10 mouse cellular contexts compared by ENCODE assay signal in genomic region chr11:57696207-57696676, GRCm38 (mm10). TPM values are rescaled to one million over a fixed set of nuclear protein-coding genes. Genes with fewer than 3 reads are reported as not detected.
DNase-seq lines count a peak whose midpoint lies in the region; ATAC-seq and TF ChIP-seq lines count a peak whose summit lies in the region.
"Had no signal": no experiment of that assay in that cellular context is flagged by ENCODE, and none has a peak within 500 bp of the region (broad histone marks: within the 10 kb centered on the region; RNA-seq: fewer than 3 reads in every experiment).

No protein-coding gene starts in this region.

- no peak for TF ChIP-seq CTCF in brain, embryonic 14.5 days (IDR thresholded peaks at IDR 0.05; ENCODE audit: borderline replicate concordance, extremely low read depth, insufficient read depth, insufficient read length)

- H3K4me1 ChIP-seq in heart, embryonic 16.5 days (ENCODE audit: control insufficient read depth, insufficient read depth, low read length): peaks cover 6% of the 10 kb centered on the region
- peaks cover 28% of the 10 kb centered on the region for H3K4me1 ChIP-seq in heart, embryonic 10.5 days
- peaks cover 30% of the 10 kb centered on the region for H3K4me1 ChIP-seq in forebrain, embryonic 12.5 days

- peak overlapping the region; percentile 6; the same call in 1 of the 2 replicates for H3K27ac ChIP-seq in heart, embryonic 16.5 days (ENCODE audit: low read length)
- no peak overlapping the region for H3K27ac ChIP-seq in heart, embryonic 10.5 days
- H3K27ac ChIP-seq in forebrain, embryonic 12.5 days: peak overlapping the region; percentile 61
- H3K27ac ChIP-seq: liver, embryonic 14.5 days had no signal

- no peak for ATAC-seq in heart, embryonic 16.5 days (replicated peaks; ENCODE audit: extremely low read depth, insufficient read depth, low FRiP score)
- peak; percentile 68 for ATAC-seq in forebrain, embryonic 12.5 days (ENCODE audit: low FRiP score)
- peak; percentile 80 for ATAC-seq in megakaryocyte progenitor cell, adult 5-6 weeks (replicated peaks; ENCODE audit: poor library complexity)

- no peak overlapping the region for H3K9ac ChIP-seq in heart, embryonic 16.5 days (ENCODE audit: low read length)
- H3K9ac ChIP-seq in forebrain, embryonic 12.5 days: no peak overlapping the region
- H3K9ac ChIP-seq: liver, embryonic 14.5 days had no signal

- H3K4me3 ChIP-seq in heart, embryonic 16.5 days (ENCODE audit: low read length): no peak overlapping the region
- H3K4me3 ChIP-seq in heart, embryonic 10.5 days: no peak overlapping the region
- H3K4me3 ChIP-seq in forebrain, embryonic 12.5 days (replicated peaks): no peak overlapping the region
- H3K4me3 ChIP-seq: erythroblast, embryonic 14.5 days had no signal

- no peak overlapping the region for H3K4me2 ChIP-seq in heart, embryonic 16.5 days (ENCODE audit: low read depth, low read length)
- H3K4me2 ChIP-seq in forebrain, embryonic 12.5 days: peak overlapping the region; percentile 29

- TF ChIP-seq POLR2A in brain, embryonic 14.5 days (IDR thresholded peaks at IDR 0.05; ENCODE audit: borderline replicate concordance, extremely low read depth, insufficient read depth, insufficient read length, poor library complexity, severe bottlenecking): no peak

- WGBS in heart, embryonic 16.5 days: 50% methylated on average over 17 of the region's 17 CpGs
- WGBS in heart, embryonic 10.5 days: 61% methylated on average over 17 of the region's 17 CpGs
- 19% methylated on average over 17 of the region's 17 CpGs for WGBS in forebrain, embryonic 12.5 days

- DNase-seq in heart, embryonic 10.5 days (ENCODE audit: low spot score): no peak
- DNase-seq in brain, embryonic 14.5 days (ENCODE audit: low read depth): peak; percentile 91
- no peak for DNase-seq in spleen, postnatal 36 days (ENCODE audit: low spot score in 2 of 2)
- DNase-seq in thymus, adult 18-20 months: no peak
- no peak for DNase-seq in testis, postnatal 14 days (ENCODE audit: low spot score)

- no peaks in the 10 kb centered on the region for H3K27me3 ChIP-seq in heart, embryonic 16.5 days (ENCODE audit: control insufficient read depth, insufficient read depth, low read length)
- 0 out of 2 replicates have a peak, but pooled peaks cover 4% of the 10 kb centered on the region for H3K27me3 ChIP-seq in heart, embryonic 10.5 days (ENCODE audit: insufficient read depth, poor library complexity, severe bottlenecking)
- no peaks in the 10 kb centered on the region; the same call in 1 of the 2 replicates for H3K27me3 ChIP-seq in forebrain, embryonic 12.5 days

- H3K36me3 ChIP-seq in heart, embryonic 16.5 days (ENCODE audit: control insufficient read depth, insufficient read depth): no peaks in the 10 kb centered on the region
- no peaks in the 10 kb centered on the region; the same call in 1 of the 2 replicates for H3K36me3 ChIP-seq in heart, embryonic 10.5 days
- H3K36me3 ChIP-seq in forebrain, embryonic 12.5 days (replicated peaks): no peaks in the 10 kb centered on the region

- no peaks in the 10 kb centered on the region for H3K9me3 ChIP-seq in heart, embryonic 16.5 days (replicated peaks; ENCODE audit: control insufficient read depth, low read length)
- H3K9me3 ChIP-seq in heart, embryonic 10.5 days: no peaks in the 10 kb centered on the region
- H3K9me3 ChIP-seq in forebrain, embryonic 12.5 days: no peaks in the 10 kb centered on the region

RNA-seq across cellular contexts. Expression of gene Galnt10, which starts 51.0 kb away (rescaled TPM):
- 9.3 and 9.7 TPM in 2 replicates for polyA plus RNA-seq in heart, embryonic 16.5 days (2015; fragmentation: Nextera tagmentation; extraction: Ambion mirVana)
- polyA plus RNA-seq in heart, embryonic 10.5 days (2016; fragmentation: Nextera tagmentation; extraction: Ambion mirVana): 16.6 and 20.7 TPM in 2 replicates
- 11.7 and 16.5 TPM in 2 replicates for polyA plus RNA-seq in brain, embryonic 14.5 days (2012; rRNA removed)
- polyA plus RNA-seq in forebrain, embryonic 12.5 days (2016; fragmentation: Nextera tagmentation; extraction: Ambion mirVana): 16.8 and 18.7 TPM in 2 replicates
- 4.0 and 4.8 TPM in 2 replicates for total RNA-seq in megakaryocyte progenitor cell, adult 5-6 weeks (2015)
- total RNA-seq in megakaryocyte progenitor cell, adult 5-6 weeks (2017): 7.0 and 8.8 TPM in 2 replicates
